Mouse (Mus musculus) megakaryocyte progenitor cell, adult 5-6 weeks (primary cell): ENCODE measurements around the gene 4933400A11Rik. TPM values are rescaled to one million over a fixed set of nuclear protein-coding genes. Genes with fewer than 3 reads are reported as not detected.

Source experiments
- ATAC-seq: replicated peaks from 2 replicates; pipeline ENCODE4 v1.8.0; 2016; ENCODE audit warnings: mild to moderate bottlenecking, moderate TSS enrichment, inconsistent platforms; ENCODE audit not compliant: poor library complexity
- total RNA-seq, 2 experiments: library from RNA; stranded (forward) in 1 of 2; stranded (reverse) in 1 of 2; fragments of 157-497, 149-512 nt in 1 of 2; fragments of 200-1000 nt in 1 of 2; gene quantifications; 2 replicates each; pipeline versions ENCODE4 v1.2.3 to v1.2.4; 2015 to 2017

Gene 4933400A11Rik
- total RNA-seq (2015) (not detected in 2 replicates), total RNA-seq (2017) (not detected in 2 replicates)

DNA sequence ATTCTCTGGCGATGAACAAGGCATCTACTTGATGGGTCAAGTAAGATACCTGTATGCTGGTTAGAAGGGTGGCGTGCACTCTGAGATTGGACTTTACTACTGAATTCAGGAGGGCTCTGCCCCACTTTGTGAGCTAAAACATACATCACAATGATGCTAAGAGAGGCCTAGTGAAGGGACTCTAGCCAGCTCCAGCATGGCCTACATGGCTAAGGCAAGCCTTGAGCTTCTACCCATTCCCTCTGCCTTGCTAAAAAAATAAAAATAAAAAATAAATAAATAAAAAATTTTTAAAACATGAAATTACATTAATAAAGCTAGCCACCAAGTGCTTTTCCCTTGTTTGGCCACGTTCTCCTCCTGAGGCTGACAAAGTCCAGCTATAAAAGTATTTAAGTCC, at the start of gene 4933400A11Rik:
4933400A11Rik (minus strand) TSS at position 101 of the 400 bp plus-strand sequence.
- ATAC-seq = no peak

DNA sequence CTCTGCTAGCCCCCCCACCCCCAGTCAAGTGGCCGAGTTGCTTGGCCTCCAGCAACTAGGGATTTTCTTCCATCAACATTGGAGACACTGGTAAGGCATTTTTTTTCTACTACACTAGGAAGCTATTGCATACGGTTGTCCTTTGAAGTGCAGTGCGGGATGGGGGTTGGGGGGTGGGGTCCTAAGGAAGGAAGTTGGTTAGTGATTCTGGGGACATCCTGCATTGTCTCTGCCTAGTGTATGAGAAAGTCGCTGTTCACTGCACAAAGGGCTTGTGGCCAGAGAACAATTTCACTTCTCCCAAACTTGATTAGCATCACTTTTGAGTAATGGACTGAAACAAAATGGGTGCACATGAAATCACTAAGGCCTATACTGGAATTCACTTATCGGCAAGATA, 48.7 kb upstream of the 4933400A11Rik start:
- ATAC-seq = peak; percentile 86

DNA sequence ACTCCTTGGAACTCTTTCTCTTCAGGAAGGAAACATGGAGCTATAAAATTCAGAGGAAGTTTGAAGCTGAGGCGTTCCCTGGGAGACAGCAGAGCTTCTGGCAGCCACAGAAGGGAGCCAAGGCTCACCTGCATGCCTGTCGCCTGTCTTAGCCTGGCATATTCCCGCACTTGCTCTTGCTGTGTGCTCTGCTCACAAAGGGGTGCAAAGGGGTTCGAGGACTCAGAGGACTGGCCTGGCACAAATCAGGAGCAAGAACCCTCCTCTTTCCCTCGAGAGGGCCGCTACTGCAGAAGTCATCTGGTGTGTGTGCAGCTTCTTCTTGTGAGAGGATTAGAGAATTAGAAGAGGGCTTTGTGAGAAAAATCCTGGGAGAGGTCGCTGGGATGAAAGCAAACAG, 48.3 kb upstream of the 4933400A11Rik start:
- no peak for ATAC-seq

DNA sequence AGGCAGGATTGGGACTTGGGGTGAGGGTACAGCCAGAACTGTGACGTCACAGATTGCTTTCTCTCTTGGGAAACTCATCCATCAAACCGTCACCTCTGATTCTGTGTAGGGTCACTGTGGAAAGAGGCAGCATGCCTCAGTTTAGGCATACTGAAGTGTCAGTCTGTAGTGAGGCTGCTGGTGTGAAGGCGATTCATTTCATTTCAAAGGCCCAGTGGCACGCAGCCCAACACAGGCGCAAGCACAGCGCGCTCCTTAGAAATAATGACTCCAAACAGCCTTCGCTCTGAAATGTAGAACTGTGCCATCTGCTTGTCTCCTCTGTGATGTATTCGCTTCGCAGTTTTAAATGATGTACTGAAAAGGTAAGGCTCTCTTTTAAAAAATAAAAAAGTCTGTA, 47.5 kb upstream of the 4933400A11Rik start:
- ATAC-seq = no peak

DNA sequence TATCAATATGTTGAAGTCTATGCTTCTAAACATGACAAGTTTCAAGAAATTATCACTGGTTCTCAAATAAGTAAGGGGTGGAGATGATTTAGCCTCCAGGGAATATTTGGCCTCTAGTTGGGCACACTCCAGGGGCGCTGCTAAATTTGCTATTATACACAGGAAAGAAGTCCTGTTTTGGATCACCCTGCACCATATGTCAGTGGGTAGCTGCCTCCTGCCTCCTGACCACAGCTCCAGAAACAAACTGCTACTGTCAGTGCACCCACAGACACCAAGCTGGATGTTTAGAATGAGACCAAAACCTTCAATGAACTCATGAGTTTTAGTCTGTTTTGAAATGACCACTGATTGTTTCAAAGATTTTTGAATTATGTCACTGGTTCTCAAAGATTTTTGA, 34.2 kb upstream of the 4933400A11Rik start:
- no peak for ATAC-seq

DNA sequence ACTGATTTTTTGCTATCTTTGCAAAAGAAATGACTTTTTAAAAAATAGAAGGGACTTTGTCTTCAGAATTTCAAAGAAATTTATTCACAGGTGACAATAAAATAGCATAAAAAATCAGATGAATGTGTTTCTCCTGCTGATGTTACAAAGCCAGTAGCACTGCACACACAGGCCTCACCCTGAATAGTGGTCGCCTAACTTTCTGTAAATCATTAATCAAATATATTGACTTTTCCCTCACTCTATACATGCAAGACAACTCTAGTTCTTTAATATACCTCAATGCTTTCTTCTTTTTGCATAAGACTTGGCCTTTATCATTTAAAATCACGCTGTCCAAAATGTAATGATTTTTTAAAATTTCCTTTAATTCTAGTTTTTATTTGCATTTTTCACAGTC, 32.3 kb upstream of the 4933400A11Rik start:
- no peak for ATAC-seq

DNA sequence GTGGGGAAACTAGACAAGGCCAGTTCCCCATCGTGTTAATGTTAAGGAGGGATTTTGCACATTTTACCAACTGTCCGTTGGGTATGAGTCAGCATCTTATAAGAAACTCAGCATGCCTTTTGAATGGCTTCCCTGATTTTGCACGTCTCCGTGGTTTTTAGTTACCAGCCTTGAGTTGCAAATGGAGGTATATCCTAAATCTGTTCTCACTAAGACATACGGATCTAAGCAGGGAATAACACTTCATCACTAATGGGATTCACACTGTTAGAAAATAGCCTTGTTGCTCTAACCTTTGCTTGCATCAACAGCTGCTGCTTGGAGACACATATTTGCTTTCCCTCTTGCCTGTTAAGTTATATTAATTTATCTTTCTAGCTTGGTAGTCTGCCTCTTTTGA, 31.9 kb upstream of the 4933400A11Rik start:
- no peak for ATAC-seq

DNA sequence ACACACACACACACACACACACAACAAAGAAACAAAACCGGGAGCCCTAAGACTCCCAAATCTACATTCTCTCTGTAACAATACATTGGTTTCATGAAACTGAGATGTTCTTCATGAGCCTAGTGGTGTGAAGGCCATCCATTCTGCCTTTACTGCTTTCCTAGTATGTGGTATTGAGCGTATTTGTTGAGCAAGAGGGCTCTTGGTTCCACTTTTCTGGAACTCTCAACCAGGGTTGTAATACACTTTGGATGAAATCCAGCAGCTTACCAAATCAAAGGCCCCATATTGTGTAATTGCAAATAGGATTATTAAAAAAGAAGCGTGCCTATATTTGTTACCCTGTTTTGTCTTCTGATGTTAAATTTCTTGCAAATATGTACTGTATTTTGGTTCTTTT, 28.3 kb upstream of the 4933400A11Rik start:
- peak; percentile 69 for ATAC-seq

DNA sequence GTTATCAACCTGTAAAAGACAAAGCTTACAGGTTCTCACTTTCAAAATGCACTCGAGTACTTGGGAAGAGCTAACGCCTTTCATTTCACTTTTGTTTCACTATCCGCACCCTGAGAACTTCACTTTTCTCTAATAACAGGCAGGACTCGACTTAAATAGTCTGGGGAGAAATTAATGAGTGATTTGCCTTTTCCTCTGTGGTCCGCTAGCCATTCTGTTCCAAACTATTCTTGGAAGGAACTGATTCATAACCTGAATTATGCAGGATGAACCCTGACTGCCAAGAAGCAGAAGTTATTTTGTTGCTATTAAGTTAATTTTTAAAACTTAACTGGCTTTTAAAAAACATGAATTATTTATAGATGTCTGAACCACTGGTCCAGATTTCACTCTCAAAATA, 26.4 kb upstream of the 4933400A11Rik start:
- ATAC-seq = no peak

DNA sequence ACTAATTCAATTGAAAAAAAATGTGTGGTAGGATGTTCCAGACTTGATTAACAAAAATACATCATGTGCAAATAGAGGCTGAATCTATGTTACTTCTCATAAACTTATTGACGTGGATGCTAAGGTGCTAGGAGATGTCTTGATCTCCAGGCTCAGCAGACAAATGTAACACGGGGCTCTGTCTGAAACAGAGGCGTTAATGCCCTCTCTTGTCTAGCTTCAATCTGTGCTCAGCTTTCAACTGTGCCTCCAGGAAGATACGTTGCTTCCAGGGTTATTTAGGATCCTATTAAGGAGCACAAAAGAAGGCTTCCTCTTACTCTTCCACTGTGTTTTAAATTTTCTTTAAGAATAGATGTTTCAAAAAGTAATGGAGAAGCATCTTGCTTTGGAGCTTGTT, 20.8 kb upstream of the 4933400A11Rik start:
- no peak for ATAC-seq

DNA sequence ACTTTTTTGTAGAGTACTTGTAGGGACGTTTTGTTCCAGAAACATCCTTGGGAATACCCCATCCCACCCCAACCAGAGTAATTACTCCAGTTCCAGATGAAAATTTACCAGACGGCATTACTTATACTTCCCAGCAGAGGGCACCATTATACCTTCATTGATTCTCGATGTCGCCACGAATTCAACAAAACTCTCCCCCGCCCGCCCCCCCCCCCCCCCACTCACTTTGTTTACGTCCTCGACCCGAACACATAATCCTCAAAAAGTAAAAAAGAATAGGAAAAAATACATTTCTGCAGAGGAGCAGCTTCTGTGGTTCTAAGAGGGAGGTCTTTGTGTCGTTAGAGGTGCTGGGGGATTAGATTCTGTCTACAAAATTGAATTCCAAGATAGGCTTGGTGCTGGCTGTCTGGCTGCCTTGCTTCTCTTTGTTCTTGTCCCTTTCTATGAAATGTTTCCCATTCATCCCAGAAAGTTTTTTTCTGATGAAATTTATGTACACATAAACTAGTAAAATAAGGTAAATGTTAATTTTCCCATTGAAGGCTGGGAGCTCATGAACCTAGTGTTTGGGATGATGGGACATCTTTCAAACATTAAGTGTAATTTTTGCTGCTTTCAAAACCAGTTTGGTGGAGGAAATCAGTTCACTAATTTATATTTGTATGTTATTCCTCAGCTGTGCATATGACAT, 19.7 kb upstream of the 4933400A11Rik start:
- ATAC-seq = peak; percentile 64

DNA sequence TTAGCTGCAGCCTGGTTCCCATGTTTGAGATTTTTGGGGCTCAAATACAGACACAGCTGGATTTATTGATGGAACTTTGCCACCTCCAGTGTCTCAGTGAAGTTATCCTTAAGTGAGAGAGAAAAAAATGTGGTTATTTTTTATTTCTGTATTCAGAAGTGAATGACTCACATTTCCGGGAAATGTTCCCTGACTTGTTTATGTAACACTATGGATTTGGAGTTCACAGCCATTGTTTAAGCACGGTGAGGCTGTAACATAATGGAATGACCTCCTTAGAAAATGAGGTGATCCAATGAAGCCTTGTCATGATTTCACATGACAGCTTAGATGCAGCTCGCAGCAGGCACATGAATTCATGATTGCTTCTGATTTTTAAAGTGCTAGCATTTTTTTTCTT, 17.7 kb upstream of the 4933400A11Rik start:
- ATAC-seq = no peak

DNA sequence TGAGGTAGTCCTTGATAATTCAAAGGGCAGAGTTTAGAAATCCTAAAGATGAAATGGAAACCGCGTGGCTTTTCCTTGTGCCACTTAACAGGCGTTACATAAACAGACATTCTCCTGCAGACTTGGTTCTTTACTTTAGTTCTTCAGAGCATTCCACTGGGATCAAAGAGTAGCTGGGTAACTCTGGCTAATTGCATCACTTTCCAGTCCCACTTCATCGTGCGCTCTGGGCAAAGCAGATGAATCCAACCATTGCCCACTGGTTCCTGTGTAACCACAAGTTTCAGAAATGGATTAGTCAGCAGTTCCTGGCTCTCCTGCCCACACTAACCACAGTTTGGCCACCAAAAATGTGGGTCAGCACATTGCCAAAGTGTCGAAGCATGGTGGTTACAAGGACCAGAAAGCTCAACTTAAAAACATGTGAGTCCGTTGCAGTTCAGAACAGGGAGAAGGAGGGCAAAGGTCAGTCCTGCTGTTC, 15.4 kb upstream of the 4933400A11Rik start:
- peak; percentile 96 for ATAC-seq

DNA sequence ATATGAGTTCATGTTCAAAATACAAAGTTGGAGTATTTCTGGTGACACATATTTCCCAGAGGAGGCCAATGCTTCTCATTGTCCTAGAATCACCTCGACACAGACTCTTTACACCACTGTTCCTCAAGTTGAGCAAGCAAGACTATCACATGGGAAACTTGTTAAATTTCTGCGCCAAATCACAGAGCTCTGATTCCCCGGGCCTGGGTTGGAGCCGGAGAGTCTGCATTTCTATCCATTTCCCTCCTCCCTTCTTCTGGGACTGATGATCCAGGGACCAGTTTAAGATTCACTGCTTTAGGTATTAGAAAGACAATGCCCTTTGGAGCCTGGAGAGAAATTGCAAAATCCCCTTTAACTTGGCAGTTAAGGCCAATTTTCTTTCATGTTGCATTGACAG, 15.0 kb upstream of the 4933400A11Rik start:
- no peak for ATAC-seq

DNA sequence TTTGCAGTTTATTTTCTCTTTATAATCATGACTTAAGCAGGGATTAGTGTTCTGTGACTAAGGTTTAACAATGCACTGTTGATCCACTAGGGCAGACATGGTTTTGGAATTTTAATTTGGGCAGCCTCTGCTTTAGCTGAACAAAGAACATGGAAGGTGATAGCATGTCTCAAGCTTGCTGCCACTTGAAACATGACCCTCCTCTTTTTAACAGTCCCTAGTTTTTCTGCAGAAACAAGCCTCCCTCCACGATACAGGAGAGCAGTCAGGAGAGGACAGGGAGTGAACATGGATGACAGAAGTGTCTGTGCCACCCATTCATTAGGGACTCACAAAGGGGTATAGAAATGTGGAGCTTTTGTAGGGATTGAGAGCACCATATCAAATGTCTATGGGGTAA, 13.4 kb upstream of the 4933400A11Rik start:
- ATAC-seq = no peak

DNA sequence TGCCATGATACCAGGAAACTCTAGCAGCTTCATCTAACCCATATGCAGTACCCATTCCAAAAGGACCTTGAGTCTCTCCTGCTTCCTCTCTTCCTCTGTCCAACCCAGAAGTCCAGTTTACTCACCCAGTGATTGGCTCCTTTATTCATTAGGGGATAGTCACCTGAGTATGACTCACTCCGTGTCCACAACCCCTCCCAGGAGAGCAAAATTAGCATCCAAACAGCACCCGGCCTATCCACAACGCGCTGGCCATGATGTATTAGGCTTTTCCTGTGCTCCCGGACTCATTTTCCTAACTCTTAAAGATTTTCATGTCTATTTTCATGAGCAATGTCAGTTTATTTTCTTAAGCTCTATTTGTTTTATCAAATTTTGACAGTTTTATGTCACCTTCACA, 10.3 kb upstream of the 4933400A11Rik start:
- no peak for ATAC-seq

DNA sequence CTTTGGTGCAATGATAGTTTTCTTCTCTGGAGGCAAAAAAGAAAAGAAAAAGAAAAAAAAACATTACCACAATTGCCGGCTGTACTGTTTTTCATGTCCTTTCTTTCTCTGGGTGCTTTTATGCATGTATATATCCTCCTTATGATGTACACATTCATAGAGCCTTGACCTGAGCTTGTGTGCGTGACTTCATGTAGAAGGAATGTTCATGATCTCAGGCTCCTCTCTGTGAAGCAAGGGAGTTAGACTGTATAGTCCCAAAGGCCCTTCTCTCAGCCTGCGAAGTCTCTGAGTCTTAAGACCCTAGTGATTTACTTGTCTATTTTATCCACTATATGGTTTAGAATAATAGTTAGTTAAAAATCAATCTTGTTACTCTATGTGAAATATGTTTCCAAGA, 21.4 kb downstream of the 4933400A11Rik start:
- no peak for ATAC-seq

DNA sequence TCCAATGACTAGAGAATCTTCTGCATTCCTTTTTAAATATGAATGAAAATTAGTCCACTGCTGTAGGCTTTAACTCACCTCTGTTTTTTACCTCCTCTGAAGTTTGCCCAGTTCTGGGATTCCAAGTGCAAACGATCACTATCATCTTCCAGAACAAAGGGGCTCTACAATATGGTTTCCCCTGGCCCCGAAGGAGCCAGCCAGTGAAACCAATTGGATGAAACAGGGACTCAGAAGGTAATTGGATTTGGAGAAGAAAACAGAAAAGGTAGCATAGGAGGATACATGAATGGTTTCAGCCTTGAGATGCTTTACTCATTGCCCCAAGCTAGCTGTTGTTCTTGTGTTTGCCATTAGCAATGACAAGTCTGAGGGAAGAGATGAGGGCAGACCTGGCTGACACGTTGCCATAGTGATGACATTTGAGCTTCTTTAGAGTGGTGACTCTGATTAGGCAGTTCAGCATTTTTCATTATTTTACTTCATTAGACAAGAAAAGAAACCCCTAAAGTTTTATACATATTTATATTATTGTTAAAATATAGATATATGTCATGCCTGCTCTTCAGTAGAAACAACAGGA, 44.0 kb downstream of the 4933400A11Rik start:
- ATAC-seq = no peak

Other genes starting within 250 kb of the 4933400A11Rik start
- gene Mid1, start 94.4 kb downstream of the 4933400A11Rik start, total RNA-seq (2015) = 40.9 and 43.8 TPM in 2 replicates
- gene Mid1, start 94.4 kb downstream of the 4933400A11Rik start, total RNA-seq (2017) = 10.7 and 14.3 TPM in 2 replicates
- gene Gm21887, start 230.0 kb upstream of the 4933400A11Rik start, total RNA-seq (2015) = 69.2 and 81.4 TPM in 2 replicates
- gene Gm21887, start 230.0 kb upstream of the 4933400A11Rik start, total RNA-seq (2017) = 171 and 231 TPM in 2 replicates